Mouse (Mus musculus) G1E (cell line): ENCODE results near the gene Tbxa2r.

Experiments
- CTCF ChIP-seq: IDR thresholded peaks from 2 replicates; pipeline ENCODE4 v1.5.1; 2012; ENCODE audit warnings: low read depth, low read length, inconsistent platforms, mixed read lengths
- POLR2AphosphoS5 ChIP-seq: IDR thresholded peaks from 2 replicates; pipeline ENCODE4 v1.6.1; 2012; ENCODE audit warnings: low read depth, low read length, inconsistent platforms; ENCODE audit not compliant: insufficient replicate concordance

DNA sequence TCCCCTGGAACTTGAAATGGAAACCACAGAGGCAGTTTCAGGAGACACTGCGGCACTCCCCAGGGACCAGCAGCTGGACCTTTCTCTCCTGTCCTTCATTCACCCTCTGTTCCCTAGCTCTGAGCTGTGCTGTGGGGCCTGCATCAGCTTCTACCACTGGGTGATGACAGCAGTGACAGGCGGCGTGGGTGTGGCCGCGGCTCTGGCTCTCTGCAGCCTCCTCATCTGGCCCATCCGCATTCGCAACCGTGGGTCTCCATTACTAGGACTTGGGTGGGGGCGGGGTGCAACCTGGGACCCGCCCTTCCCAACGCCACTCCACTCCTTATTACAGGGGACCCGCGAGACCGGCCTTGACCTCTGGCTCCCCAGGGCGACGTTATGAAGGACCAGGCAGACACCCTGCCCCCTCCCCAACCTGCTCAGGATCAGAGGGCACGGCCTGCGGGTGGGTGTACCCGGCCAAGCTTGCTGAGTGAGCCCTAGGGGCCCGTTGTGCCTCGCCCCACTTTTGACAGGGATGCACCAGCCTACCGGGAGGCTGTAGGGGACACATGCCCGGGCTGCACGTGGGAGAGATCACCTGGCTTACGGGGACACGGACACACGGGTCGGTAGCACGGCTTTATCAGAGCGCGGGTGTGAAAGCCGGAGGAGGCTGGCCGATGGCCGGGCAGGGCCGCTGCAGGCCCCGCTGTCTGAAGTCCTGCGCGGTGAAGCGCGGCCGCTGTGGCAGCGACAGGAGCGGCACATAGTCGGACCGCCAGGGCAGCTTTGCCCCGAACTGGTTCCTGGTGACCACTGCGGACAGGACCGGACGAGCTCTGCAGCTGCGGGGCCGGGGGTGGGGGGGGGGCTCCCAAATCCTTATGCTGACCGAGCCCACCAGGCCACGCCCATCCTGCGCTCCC, 35.2 kb downstream of the Tbxa2r start:
- TF ChIP-seq CTCF (no peak), POLR2AphosphoS5 (no peak)
